Mouse (Mus musculus) CH12.LX (cell line): Measurements from ENCODE around the gene Il2rb. TPM values are rescaled to one million over a fixed set of nuclear protein-coding genes. Genes with fewer than 3 reads are reported as not detected.

ENCODE experiments used
- DNase-seq: peaks from one replicate; pipeline ENCODE4 v3.0.0-alpha.2; 2013; ENCODE audit errors: extremely low read depth
- H3K27ac ChIP-seq: 2 replicates; pipeline ENCODE4 v1.5.1; 2012; ENCODE audit warnings: low read depth, mild to moderate bottlenecking, control low read depth, moderate library complexity; ENCODE audit not compliant: insufficient read depth
- H3K27me3 ChIP-seq: replicated peaks from 2 replicates; pipeline ENCODE3; 2012; ENCODE audit warnings: inconsistent platforms
- H3K36me3 ChIP-seq, 2 experiments: replicated peaks in 1 of 2; 2 replicates each; pipeline versions ENCODE3 to v1.6.1; 2012; ENCODE audit warnings: inconsistent platforms in 1 of 2, low read length in 1 of 2, mild to moderate bottlenecking in 1 of 2, mixed read lengths in 1 of 2, moderate library complexity in 1 of 2; ENCODE audit not compliant: control insufficient read depth in 1 of 2, insufficient read depth in 1 of 2
- H3K4me1 ChIP-seq, 2 experiments: 2 replicates each; pipeline ENCODE4 v1.6.1; 2012; ENCODE audit warnings: inconsistent platforms in 1 of 2, moderate library complexity in 1 of 2; ENCODE audit not compliant: insufficient read depth in 2 of 2, control insufficient read depth in 1 of 2
- H3K4me2 ChIP-seq: 2 replicates; pipeline ENCODE4 v1.6.1; 2012; ENCODE audit warnings: low read depth, mild to moderate bottlenecking, control low read depth; ENCODE audit not compliant: poor library complexity, insufficient read depth, severe bottlenecking
- H3K4me3 ChIP-seq, 3 experiments: fragments of 150-350 bp in 1 of 3; sonication (generic) in 1 of 3; replicated peaks in 1 of 3; 2 replicates each; pipeline versions ENCODE3 to v1.5.1; 2011 to 2012; ENCODE audit warnings: low read depth in 2 of 3, low read length in 2 of 3, mild to moderate bottlenecking in 2 of 3, moderate library complexity in 2 of 3, control low read depth in 1 of 3, improper control_type of control experiment in 1 of 3, inconsistent platforms in 1 of 3, mixed read lengths in 1 of 3; ENCODE audit not compliant: poor library complexity in 1 of 3
- H3K79me2 ChIP-seq: replicated peaks from 2 replicates; pipeline ENCODE4 v1.6.1; 2012; ENCODE audit warnings: mild to moderate bottlenecking, moderate library complexity; ENCODE audit not compliant: control insufficient read depth, poor library complexity, insufficient read depth, severe bottlenecking; ENCODE audit errors: extremely low read depth
- H3K9ac ChIP-seq: 2 replicates; pipeline ENCODE4 v1.6.1; 2012; ENCODE audit warnings: low read depth, mild to moderate bottlenecking, control low read depth, moderate library complexity; ENCODE audit not compliant: insufficient read depth
- H3K9me3 ChIP-seq: replicated peaks from 2 replicates; pipeline ENCODE3; 2012; ENCODE audit warnings: low read length, inconsistent platforms, mixed read lengths
- CTCF ChIP-seq, 2 experiments: IDR thresholded peaks in 1 of 2; conservative IDR thresholded peaks in 1 of 2; 2 replicates each; pipeline ENCODE4 v1.5.1; 2011 to 2012; ENCODE audit warnings: low read depth in 2 of 2, low read length in 2 of 2, improper control_type of control experiment in 1 of 2, inconsistent platforms in 1 of 2, mild to moderate bottlenecking in 1 of 2, moderate library complexity in 1 of 2
- ELF1 ChIP-seq: IDR thresholded peaks from 2 replicates; pipeline ENCODE4 v1.6.1; 2014; ENCODE audit warnings: low read depth, mild to moderate bottlenecking, inconsistent platforms, low read length, improper control_type of control experiment
- EP300 ChIP-seq: IDR thresholded peaks from 2 replicates; pipeline ENCODE4 v1.6.1; 2011; ENCODE audit warnings: low read length, improper control_type of control experiment
- KAT2A ChIP-seq: IDR thresholded peaks from 2 replicates; pipeline ENCODE4 v1.6.1; 2012; ENCODE audit warnings: low read length, improper control_type of control experiment, inconsistent platforms; ENCODE audit not compliant: insufficient replicate concordance
- MAFK ChIP-seq: IDR thresholded peaks from 2 replicates; pipeline ENCODE4 v1.6.1; 2011; ENCODE audit warnings: low read length, improper control_type of control experiment; ENCODE audit not compliant: insufficient replicate concordance
- MAZ ChIP-seq: IDR thresholded peaks from 2 replicates; pipeline ENCODE4 v1.6.1; 2012; ENCODE audit warnings: low read depth, mild to moderate bottlenecking, inconsistent platforms, low read length, improper control_type of control experiment, moderate library complexity
- MEF2A ChIP-seq: IDR thresholded peaks from 2 replicates; pipeline ENCODE4 v1.6.1; 2014; ENCODE audit warnings: low read depth, mild to moderate bottlenecking, inconsistent platforms, low read length, improper control_type of control experiment, borderline replicate concordance
- MYC ChIP-seq: IDR thresholded peaks from 2 replicates; pipeline ENCODE4 v1.6.1; 2011; ENCODE audit warnings: low read depth, mild to moderate bottlenecking, improper control_type of control experiment, low read length
- PAX5 ChIP-seq: IDR thresholded peaks from 2 replicates; pipeline ENCODE4 v1.6.1; 2012; ENCODE audit warnings: low read length, inconsistent platforms, mixed read lengths
- RAD21 ChIP-seq: IDR thresholded peaks from 2 replicates; pipeline ENCODE4 v1.6.1; 2011; ENCODE audit warnings: low read depth, mild to moderate bottlenecking, low read length, improper control_type of control experiment, moderate library complexity
- SMC3 ChIP-seq: IDR thresholded peaks from 2 replicates; pipeline ENCODE4 v1.6.1; 2011; ENCODE audit warnings: low read depth, low read length, improper control_type of control experiment
- TCF12 ChIP-seq: IDR thresholded peaks from 2 replicates; pipeline ENCODE4 v1.6.1; 2014; ENCODE audit warnings: low read depth, mild to moderate bottlenecking, inconsistent platforms, low read length, improper control_type of control experiment
- UBTF ChIP-seq: IDR thresholded peaks from 2 replicates; pipeline ENCODE4 v1.6.1; 2012; ENCODE audit warnings: low read depth, mild to moderate bottlenecking, inconsistent platforms, low read length, improper control_type of control experiment, moderate library complexity
- ZC3H11A ChIP-seq: IDR thresholded peaks from 2 replicates; pipeline ENCODE4 v1.6.1; 2012; ENCODE audit warnings: low read depth, mild to moderate bottlenecking, inconsistent platforms, low read length, improper control_type of control experiment
- ZNF384 ChIP-seq: IDR thresholded peaks from 2 replicates; pipeline ENCODE4 v1.6.1; 2012; ENCODE audit warnings: low read depth, low read length, improper control_type of control experiment, inconsistent platforms
- dilution Hi-C: fragments of 300-500 bp; cut with MboI; formaldehyde crosslinking; loops from 2 replicates; pipeline ENCODE4 v1.14.3; 2020; ENCODE audit warnings: low sequenced_read_pairs; ENCODE audit not compliant: extremely low pct_unique_long_range_greater_than_20kb, extremely low pct_ligation_motif_present
- in situ Hi-C: fragments of 300-500 bp; cut with MboI; formaldehyde crosslinking; loops from 3 replicates; pipeline ENCODE4 v1.14.3; 2019; ENCODE audit warnings: low sequenced_read_pairs, low pct_ligation_motif_present, low pct_unique_long_range_greater_than_20kb, mixed read lengths
- polyA plus RNA-seq: library from polyadenylated mRNA; unstranded; fragments of >175 nt; gene quantifications from 2 replicates; pipeline ENCODE4 v1.2.1, GENCODE M21; 2012; ENCODE audit warnings: low read depth; ENCODE audit not compliant: insufficient read length
- total RNA-seq, 2 experiments: library from RNA; depleted of rRNA; stranded (reverse); fragments of 300-350 nt in 1 of 2; fragments of >200 nt in 1 of 2; gene quantifications; 2 replicates each; pipeline ENCODE4 v1.2.3; 2012 to 2014

Gene Il2rb
- total and polyA plus RNA-seq, 3 experiments, result 31.2 to 60.0 (median 32.1) TPM

DNA sequence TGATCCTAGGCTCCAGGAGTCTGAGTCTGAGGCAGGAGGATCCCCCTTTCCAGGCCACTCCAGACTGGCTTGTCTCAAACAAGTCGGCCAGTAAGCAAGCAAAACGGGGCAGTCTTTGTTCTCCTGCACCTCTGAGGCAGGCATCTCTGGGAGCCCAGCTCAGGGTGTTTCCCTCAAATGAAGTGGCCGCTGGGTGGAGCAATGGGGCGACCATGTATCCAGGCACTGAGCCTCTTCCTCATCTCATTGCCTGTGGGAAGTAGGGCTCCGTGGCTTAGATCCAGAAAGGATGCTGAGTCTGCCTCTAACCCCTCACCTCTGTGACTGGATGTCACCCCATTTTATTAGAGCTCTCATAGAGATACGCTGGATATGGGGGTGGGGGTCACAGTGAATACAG is 28.3 kb downstream of the Il2rb start:
- in situ Hi-C loops, result no loop called here
- no peak overlapping the region for H3K27ac ChIP-seq
- dilution Hi-C loops, result no loop called here
- H3K27me3 ChIP-seq, result peaks cover 5% of the 10 kb centered on the region
- DNase-seq, result no peak
- H3K9ac ChIP-seq, result no peak overlapping the region
- peaks cover 15 to 31% of the 10 kb centered on the region in 2 experiments for H3K4me1 ChIP-seq
- no peak for TF ChIP-seq MYC
- peak in 1 of 2 experiments; percentile 37; a peak in 2 of 4 replicates for TF ChIP-seq CTCF (conservative IDR thresholded peaks at IDR 0.05 in 1 of 2, IDR thresholded peaks at IDR 0.05 in 1 of 2; ENCODE audit: low read depth in 2 of 2, low read length in 2 of 2)
- no peak for TF ChIP-seq ZC3H11A
- no peak for TF ChIP-seq KAT2A
- no peak for TF ChIP-seq PAX5
- TF ChIP-seq MAFK, result no peak
- TF ChIP-seq SMC3, result peak; percentile 47
- TF ChIP-seq MEF2A, result no peak
- no peak for TF ChIP-seq UBTF
- TF ChIP-seq ELF1, result no peak
- TF ChIP-seq RAD21, result peak; percentile 17
- TF ChIP-seq ZNF384, result no peak
- TF ChIP-seq, all 38 proteins: peak for 3
- no peaks in the 10 kb centered on the region for H3K36me3 ChIP-seq
- H3K4me2 ChIP-seq, result no peak overlapping the region
- H3K79me2 ChIP-seq, result no peaks in the 10 kb centered on the region
- no peak overlapping the region for H3K4me3 ChIP-seq
- H3K9me3 ChIP-seq, result no peaks in the 10 kb centered on the region

DNA sequence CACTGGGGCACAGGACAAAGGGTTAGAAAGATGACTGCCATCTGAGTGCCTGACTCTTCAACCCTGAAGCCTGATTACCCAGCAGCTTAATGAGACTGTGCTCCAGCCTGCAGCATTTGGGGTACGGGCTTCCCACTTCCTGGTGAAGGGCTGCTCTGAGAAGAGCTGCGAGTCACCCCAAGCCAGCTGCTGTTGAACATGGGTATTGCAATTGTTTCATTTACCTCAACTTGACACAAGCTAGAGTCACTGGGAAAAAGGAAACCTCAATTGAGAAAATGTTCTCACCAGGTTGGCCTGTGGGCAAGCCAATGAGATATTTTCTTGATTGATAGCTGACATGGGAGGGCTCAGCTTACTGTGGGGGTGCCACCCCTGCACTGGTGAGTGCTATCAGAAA is 32.1 kb downstream of the Il2rb start:
- Histone ChIP-seq H3K27me3 (peaks cover 9% of the 10 kb centered on the region), H3K27ac (no peak overlapping the region), H3K4me1 (no peaks in the 10 kb centered on the region), H3K4me3 (no peak overlapping the region), H3K9me3 (no peaks in the 10 kb centered on the region), H3K79me2 (no peaks in the 10 kb centered on the region), H3K36me3 (no peaks in the 10 kb centered on the region), H3K9ac (no peak overlapping the region), H3K4me2 (no peak overlapping the region)
- no peak for DNase-seq
- in situ Hi-C loops (no loop called here), dilution Hi-C loops (no loop called here)
- TF ChIP-seq EP300 (no peak), TCF12 (no peak), ELF1 (0 out of 2 replicates have a peak, but pooled peaks have one; percentile 17), MAZ (no peak), CTCF (conservative IDR thresholded peaks at IDR 0.05 in 1 of 2, IDR thresholded peaks at IDR 0.05 in 1 of 2; ENCODE audit: low read depth in 2 of 2, low read length in 2 of 2) (0 out of 4 replicates have a peak, but pooled peaks of 1 of the 2 experiments have one; percentile 3), MEF2A (no peak)
